In the genomic region with DNA sequence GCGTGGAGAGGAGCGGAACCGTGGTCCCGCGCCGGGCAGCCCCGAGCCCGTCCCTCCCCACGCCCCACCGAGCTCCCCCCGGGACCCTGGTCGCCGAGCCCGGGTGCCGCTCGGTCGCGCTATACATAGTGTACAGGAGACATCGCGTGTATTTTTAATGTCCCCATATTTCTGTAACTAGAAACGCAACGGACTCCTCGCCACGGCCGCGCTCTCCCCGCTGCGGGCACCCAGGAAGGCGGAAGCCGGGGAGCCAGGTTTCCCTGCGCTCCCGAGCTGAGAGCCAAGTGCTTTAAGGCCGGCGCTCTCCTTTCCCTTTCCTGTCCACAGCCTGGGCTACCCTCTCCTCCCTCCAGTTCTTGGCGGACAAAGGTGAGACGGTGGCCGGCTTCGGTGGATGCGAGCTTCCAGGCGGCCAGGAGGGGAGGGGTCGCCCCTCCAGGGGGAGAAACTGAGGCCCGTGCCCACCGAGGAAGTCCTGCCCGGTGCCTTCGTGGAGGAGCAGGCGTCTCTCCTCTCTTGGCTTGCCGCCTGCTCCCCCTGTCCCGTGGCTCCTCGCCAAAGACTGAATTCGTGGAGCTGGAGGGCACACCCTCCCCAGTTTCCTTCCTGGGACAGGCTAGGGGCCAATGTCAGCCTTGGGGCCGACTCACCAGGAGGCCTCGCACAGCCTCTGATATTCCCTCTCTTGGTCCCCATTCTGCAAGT, we compare ENCODE assay signal across 9 mouse cellular contexts. TPM values are rescaled to one million over a fixed set of nuclear protein-coding genes. Genes with fewer than 3 reads are reported as not detected.
DNase-seq lines count a peak whose midpoint lies in the region; ATAC-seq lines count a peak whose summit lies in the region.
"Had no signal": no experiment of that assay in that cellular context is flagged by ENCODE, and none has a peak within 500 bp of the region (broad histone marks: within the 10 kb centered on the region; RNA-seq: fewer than 3 reads in every experiment).

No protein-coding gene starts in this region.

- no peaks in the 10 kb centered on the region for H3K4me1 ChIP-seq in forebrain, embryonic 14.5 days (ENCODE audit: control insufficient read depth, insufficient read depth, low read length)
- peaks cover 17% of the 10 kb centered on the region for H3K4me1 ChIP-seq in hindbrain, embryonic 15.5 days (replicated peaks)
- peaks cover 18% of the 10 kb centered on the region for H3K4me1 ChIP-seq in liver, embryonic 12.5 days
- H3K4me1 ChIP-seq in neural tube, embryonic 12.5 days: peaks cover 16% of the 10 kb centered on the region

- peak overlapping the region; percentile 15 for H3K4me3 ChIP-seq in forebrain, embryonic 14.5 days (ENCODE audit: low read depth, low read length)
- peak overlapping the region; percentile 14 for H3K4me3 ChIP-seq in hindbrain, embryonic 15.5 days
- H3K4me3 ChIP-seq in liver, embryonic 12.5 days: peak overlapping the region; percentile 32
- peak overlapping the region; percentile 22 for H3K4me3 ChIP-seq in neural tube, embryonic 12.5 days

- no peak overlapping the region for H3K27ac ChIP-seq in forebrain, embryonic 14.5 days (ENCODE audit: low read depth, low read length)
- H3K27ac ChIP-seq in hindbrain, embryonic 15.5 days (replicated peaks): no peak overlapping the region
- H3K27ac ChIP-seq in liver, embryonic 12.5 days: no peak overlapping the region
- no peak overlapping the region for H3K27ac ChIP-seq in neural tube, embryonic 12.5 days
- H3K27ac ChIP-seq: macrophage had no signal

- WGBS in forebrain, embryonic 14.5 days: 2% methylated on average over 48 of the region's 52 CpGs
- WGBS in hindbrain, embryonic 15.5 days: 6% methylated on average over 50 of the region's 52 CpGs
- WGBS in liver, embryonic 12.5 days (ENCODE audit: insufficient replicate concordance): 3% methylated on average over 52 of the region's 52 CpGs
- 2% methylated on average over 52 of the region's 52 CpGs for WGBS in neural tube, embryonic 12.5 days

- peak overlapping the region; percentile 41 for H3K4me2 ChIP-seq in forebrain, embryonic 14.5 days (ENCODE audit: low read length)
- peak overlapping the region; percentile 48 for H3K4me2 ChIP-seq in hindbrain, embryonic 15.5 days
- H3K4me2 ChIP-seq in liver, embryonic 12.5 days: peak overlapping the region; percentile 59
- H3K4me2 ChIP-seq in neural tube, embryonic 12.5 days (replicated peaks): peak overlapping the region; percentile 59

- H3K36me3 ChIP-seq in forebrain, embryonic 14.5 days (ENCODE audit: control insufficient read depth, insufficient read depth, low read length): peaks cover 47% of the 10 kb centered on the region
- peaks cover 55% of the 10 kb centered on the region for H3K36me3 ChIP-seq in hindbrain, embryonic 15.5 days
- H3K36me3 ChIP-seq in liver, embryonic 12.5 days: peaks cover 42% of the 10 kb centered on the region
- H3K36me3 ChIP-seq in neural tube, embryonic 12.5 days: peaks cover 43% of the 10 kb centered on the region

- H3K9me3 ChIP-seq in forebrain, embryonic 14.5 days (replicated peaks; ENCODE audit: control insufficient read depth, low read length): no peaks in the 10 kb centered on the region
- no peaks in the 10 kb centered on the region for H3K9me3 ChIP-seq in hindbrain, embryonic 15.5 days
- H3K9me3 ChIP-seq in liver, embryonic 12.5 days (replicated peaks): no peaks in the 10 kb centered on the region
- H3K9me3 ChIP-seq in neural tube, embryonic 12.5 days: no peaks in the 10 kb centered on the region

- DNase-seq in urinary bladder, postnatal 25 days (ENCODE audit: low spot score): peak; percentile 13
- DNase-seq in urinary bladder, adult 18-20 months (ENCODE audit: low spot score in 2 of 2): no peak
- DNase-seq in forebrain, embryonic 14.5 days (ENCODE audit: low spot score): peak; percentile 28
- DNase-seq in frontal cortex, postnatal 14 days (ENCODE audit: low spot score in 2 of 2): no peak
- no peak for DNase-seq in frontal cortex, postnatal 25 days (ENCODE audit: low spot score in 2 of 2)

- H3K27me3 ChIP-seq in forebrain, embryonic 14.5 days (replicated peaks; ENCODE audit: control insufficient read depth, insufficient read depth, low read length): peaks cover 15% of the 10 kb centered on the region
- no peaks in the 10 kb centered on the region for H3K27me3 ChIP-seq in hindbrain, embryonic 15.5 days
- peaks cover 64% of the 10 kb centered on the region for H3K27me3 ChIP-seq in liver, embryonic 12.5 days (replicated peaks)
- peaks cover 34% of the 10 kb centered on the region for H3K27me3 ChIP-seq in neural tube, embryonic 12.5 days (replicated peaks)

- 0 out of 2 replicates have a peak, but pooled peaks have one; percentile 35 for ATAC-seq in forebrain, embryonic 14.5 days
- ATAC-seq in hindbrain, embryonic 15.5 days (ENCODE audit: low FRiP score, low read depth): no peak; the same call in 1 of the 2 replicates
- no peak for ATAC-seq in liver, embryonic 12.5 days
- ATAC-seq in neural tube, embryonic 12.5 days (ENCODE audit: low FRiP score, low read depth): no peak

- peak overlapping the region; percentile 50 for H3K9ac ChIP-seq in forebrain, embryonic 14.5 days (ENCODE audit: low read length)
- H3K9ac ChIP-seq in hindbrain, embryonic 15.5 days: peak overlapping the region; percentile 20; the same call in 1 of the 2 replicates
- H3K9ac ChIP-seq in liver, embryonic 12.5 days: no peak overlapping the region
- H3K9ac ChIP-seq in neural tube, embryonic 12.5 days: peak overlapping the region; percentile 48

RNA-seq across cellular contexts. Expression of gene Ncoa5, which starts 36.8 kb away (rescaled TPM):
- polyA plus RNA-seq in forebrain, embryonic 14.5 days (2014; fragmentation: Nextera tagmentation; extraction: Ambion mirVana): 69.6 and 95.3 TPM in 2 replicates
- 95.1 and 99.3 TPM in 2 replicates for polyA plus RNA-seq in hindbrain, embryonic 15.5 days (2015; fragmentation: Nextera tagmentation; extraction: Ambion mirVana)
- 33.2 and 34.4 TPM in 2 replicates for polyA plus RNA-seq in liver, embryonic 12.5 days (2016; fragmentation: Nextera tagmentation; extraction: Ambion mirVana)
- polyA plus RNA-seq in neural tube, embryonic 12.5 days (2016; fragmentation: Nextera tagmentation; extraction: Ambion mirVana): 121 and 123 TPM in 2 replicates

RNA-seq across cellular contexts. Expression of gene Slc12a5, which starts 37.3 kb away (rescaled TPM):
- 15.1 and 17.7 TPM in 2 replicates for polyA plus RNA-seq in forebrain, embryonic 14.5 days (2014; fragmentation: Nextera tagmentation; extraction: Ambion mirVana)
- 55.2 and 60.5 TPM in 2 replicates for polyA plus RNA-seq in hindbrain, embryonic 15.5 days (2015; fragmentation: Nextera tagmentation; extraction: Ambion mirVana)
- 0.50 and 0.63 TPM in 2 replicates for polyA plus RNA-seq in liver, embryonic 12.5 days (2016; fragmentation: Nextera tagmentation; extraction: Ambion mirVana)
- polyA plus RNA-seq in neural tube, embryonic 12.5 days (2016; fragmentation: Nextera tagmentation; extraction: Ambion mirVana): 12.7 and 13.9 TPM in 2 replicates
- polyA plus RNA-seq: macrophage had no signal

RNA-seq across cellular contexts. Expression of gene Mmp9, which starts 57.3 kb away (rescaled TPM):
- 12.8 and 15.5 TPM in 2 replicates for polyA plus RNA-seq in forebrain, embryonic 14.5 days (2014; fragmentation: Nextera tagmentation; extraction: Ambion mirVana)
- 27.0 and 37.2 TPM in 2 replicates for polyA plus RNA-seq in hindbrain, embryonic 15.5 days (2015; fragmentation: Nextera tagmentation; extraction: Ambion mirVana)
- 1.9 TPM in 2 replicates for polyA plus RNA-seq in liver, embryonic 12.5 days (2016; fragmentation: Nextera tagmentation; extraction: Ambion mirVana)
- 5.0 TPM in 2 replicates for polyA plus RNA-seq in neural tube, embryonic 12.5 days (2016; fragmentation: Nextera tagmentation; extraction: Ambion mirVana)

RNA-seq across cellular contexts. Expression of gene Cd40, which starts 57.6 kb away (rescaled TPM):
- 7.4 and 8.2 TPM in 2 replicates for polyA plus RNA-seq in forebrain, embryonic 14.5 days (2014; fragmentation: Nextera tagmentation; extraction: Ambion mirVana)
- 5.6 and 6.9 TPM in 2 replicates for polyA plus RNA-seq in hindbrain, embryonic 15.5 days (2015; fragmentation: Nextera tagmentation; extraction: Ambion mirVana)
- polyA plus RNA-seq in liver, embryonic 12.5 days (2016; fragmentation: Nextera tagmentation; extraction: Ambion mirVana): 3.2 and 3.9 TPM in 2 replicates
- 6.8 and 8.0 TPM in 2 replicates for polyA plus RNA-seq in neural tube, embryonic 12.5 days (2016; fragmentation: Nextera tagmentation; extraction: Ambion mirVana)

Comparison
In these comparisons a context has a peak if more than half of its experiments do, and no peak if none do; other contexts are left out.
1. DNase-seq: peak in urinary bladder, postnatal 25 days (single experiment) and forebrain, embryonic 14.5 days (single experiment); none in urinary bladder, adult 18-20 months (0 of 2), frontal cortex, postnatal 14 days (0 of 2) and frontal cortex, postnatal 25 days (0 of 2).
2. Peak in every context shown above with its lines, with median percentiles within 50 percentile points of each other: H3K4me2 ChIP-seq and H3K4me3 ChIP-seq.